Mouse (Mus musculus) lung, postnatal 36 days (tissue): ENCODE results near the gene Eif3k.

Experiments used
- DNase-seq: peaks from one replicate; pipeline ENCODE4 v3.0.0; 2022; ENCODE audit warnings: mixed read lengths

The Eif3k gene

DNA sequence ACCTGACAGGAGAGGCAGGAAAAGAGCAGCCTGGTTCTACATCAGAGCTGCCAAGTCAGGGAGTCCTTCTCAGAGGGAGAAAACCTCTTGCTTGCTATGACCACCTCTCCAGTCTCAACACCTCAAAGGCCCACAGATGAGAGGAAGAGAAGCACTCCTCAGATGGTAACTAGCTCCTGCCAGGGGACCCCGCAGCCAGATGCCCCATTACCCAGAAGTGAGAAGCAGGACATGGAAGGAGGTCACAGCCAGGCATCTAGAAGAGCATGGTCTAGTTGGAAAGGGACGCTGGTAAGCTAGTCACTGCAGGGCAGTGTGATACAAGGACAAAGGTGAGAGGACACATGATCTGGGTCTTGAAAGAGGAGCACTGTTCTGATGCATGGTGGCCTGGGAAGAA is 47.8 kb downstream of the Eif3k start:
- DNase-seq, result no peak

DNA sequence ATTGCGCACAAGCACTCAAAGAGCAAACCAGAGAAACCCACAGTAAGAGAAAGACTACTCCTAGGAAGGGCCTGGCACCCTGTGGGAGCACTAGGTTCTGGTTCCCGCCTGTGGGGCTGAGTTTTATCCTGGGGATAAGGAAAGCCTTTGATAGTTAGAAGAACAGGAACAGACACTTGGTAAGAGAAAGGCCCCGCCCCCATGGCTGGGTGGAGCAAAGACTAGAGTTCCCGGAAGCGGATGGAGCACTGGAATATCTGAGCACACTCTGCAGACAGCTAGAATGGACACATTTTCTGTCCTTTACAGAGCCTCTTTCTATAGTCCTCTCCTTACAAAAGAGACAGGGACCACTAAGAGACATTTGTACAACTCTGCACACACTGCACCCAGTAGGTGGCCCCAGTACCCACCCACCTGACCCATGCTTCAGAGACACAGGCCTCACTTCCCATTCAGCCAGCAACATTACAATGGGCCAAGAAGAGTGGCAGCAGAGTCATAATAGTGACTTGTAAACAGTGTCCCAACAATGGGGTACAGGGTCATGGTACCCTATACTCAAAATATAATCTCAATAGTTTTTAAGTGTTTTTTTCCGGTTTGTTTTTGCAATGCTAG is 49.1 kb downstream of the Eif3k start:
- peak; percentile 83 for DNase-seq

DNA sequence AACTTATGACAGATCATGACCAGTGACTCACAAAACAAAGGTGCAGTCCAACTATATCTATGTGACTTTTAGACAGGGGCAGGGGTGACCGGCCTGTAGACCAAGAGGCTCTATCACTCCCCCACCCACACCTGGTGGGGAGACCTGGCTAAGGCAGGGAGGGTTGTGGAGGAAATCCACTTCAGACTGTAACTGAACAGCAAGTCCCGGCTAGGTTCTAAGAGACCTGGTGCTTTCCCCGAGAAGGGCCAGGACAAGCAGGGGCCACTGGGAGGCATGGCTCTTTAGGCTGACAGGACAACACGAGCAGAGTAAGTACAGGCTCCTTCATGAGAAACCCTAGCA is 50.0 kb downstream of the Eif3k start:
- DNase-seq, result peak; percentile 52

DNA sequence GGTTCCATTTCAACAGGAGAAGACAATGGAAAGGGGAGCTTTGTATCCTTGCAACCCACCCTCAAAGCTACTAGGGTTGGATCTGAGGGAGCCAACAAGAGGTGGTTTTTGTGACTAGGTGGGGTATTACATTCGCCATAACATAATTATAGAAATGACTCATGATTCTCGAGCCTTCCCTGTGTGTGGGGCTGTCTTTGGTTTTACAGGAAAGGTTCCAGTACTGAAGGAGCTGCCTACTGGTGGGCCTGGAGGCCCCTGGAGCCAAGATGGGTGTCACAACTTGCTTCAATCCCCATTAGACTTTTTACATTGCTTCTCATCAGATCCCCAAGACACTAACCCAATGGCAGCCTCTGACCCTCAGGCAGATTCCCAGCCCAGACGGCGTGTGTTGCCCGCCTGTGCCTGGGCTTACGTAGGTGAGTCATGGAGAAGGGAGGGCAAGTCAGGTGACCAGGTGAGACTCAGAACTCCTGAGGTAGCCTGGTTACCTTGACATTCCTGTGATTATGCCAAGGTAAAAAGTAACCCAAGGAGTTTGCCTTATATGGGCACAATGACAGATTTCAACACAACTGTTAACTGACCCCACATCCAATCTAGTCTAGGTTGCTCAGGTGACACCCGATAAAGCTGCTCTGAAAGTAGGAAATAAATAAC is 50.5 kb downstream of the Eif3k start:
- DNase-seq, result peak; percentile 81

DNA sequence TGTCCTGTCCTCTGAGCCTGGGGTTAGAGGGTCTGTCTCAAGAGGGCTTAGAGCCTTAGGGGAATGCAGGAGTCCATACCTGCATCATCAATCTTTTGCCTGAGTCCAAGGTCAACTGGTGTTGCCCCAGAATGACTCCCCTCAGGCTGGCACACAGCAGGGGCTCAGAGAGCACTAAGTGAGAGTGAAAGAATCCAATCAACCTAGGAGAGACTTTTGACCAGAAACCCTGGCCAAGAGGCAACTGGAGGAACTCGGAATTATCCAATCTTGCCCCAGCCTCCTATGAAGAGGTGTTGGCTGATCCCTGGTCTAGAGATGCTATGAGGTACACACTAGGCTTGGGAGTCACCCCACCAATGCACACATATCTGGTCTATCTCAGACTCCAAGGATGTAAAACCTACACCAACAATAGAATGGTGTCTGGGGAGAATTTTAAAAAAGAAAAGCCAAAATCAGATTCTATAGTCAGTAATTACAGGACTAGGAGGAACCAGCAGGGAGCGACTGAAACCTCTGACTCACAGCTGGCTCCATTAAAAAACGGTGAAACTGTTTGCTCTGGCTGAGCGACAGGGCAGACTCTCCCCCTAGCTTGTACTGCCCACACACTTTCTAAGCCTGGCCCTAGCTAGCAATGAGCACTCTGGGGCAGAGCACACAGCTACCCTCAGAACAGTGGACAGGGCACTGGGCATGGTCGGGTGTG is 51.2 kb downstream of the Eif3k start:
- peak; percentile 51 for DNase-seq

DNA sequence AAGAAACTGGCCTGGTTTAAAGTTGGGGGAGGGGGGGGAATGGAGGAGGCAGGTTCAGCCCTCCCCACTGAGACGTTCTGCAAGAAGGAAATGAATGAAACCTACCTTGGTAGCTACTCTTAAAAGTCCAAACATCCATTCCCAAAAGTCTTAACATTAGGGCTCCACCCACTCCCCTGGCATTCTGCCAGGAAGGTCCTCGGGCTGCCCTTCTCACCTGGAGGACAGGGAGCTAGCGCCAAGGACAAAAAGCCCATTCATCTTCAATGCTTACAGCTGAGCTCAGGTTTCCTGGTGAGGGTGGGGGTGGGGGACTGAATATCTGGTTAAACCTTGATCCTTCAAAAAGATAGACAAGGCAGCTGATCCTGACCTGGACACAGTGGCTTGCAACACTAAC is 52.3 kb downstream of the Eif3k start:
- DNase-seq, result peak; percentile 74

DNA sequence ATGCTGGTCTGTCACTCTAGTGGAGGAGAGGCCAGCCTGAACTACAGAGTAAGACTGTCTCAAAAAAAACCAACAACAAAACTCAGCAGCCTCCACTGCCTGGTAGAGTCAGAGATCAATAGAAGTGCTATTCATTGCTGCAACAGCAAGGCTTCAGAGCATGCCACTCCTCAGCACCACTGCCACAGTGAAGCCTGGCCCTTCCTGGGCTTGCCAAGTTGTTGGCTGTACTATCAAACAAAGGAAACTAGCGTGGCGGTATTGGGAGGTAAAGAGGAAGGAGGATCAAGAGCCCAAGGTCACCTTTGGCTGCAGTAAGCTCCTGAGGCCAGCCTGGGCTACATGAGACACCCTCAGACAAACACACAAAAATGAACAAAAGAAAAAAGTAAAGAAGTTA is 55.5 kb downstream of the Eif3k start:
- no peak for DNase-seq

DNA sequence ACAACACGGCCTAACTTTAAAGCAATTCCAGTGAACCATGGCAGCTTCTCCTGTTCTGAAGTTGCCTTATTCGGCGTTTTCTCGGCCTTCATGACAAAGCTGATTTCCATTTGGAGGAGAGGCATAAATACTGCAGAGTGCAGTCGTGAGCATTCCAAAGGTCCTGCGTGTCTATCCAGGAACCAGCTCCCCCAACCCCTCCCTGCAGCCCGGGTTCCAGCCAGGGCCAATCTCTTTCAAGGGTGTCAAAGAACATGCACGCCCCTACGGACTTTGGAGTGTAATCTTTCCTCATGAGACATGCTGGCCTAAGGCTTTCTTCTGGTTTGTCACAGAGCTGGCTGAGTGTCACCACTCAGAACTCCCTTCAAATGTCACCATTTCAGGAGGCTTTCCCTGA is 56.3 kb downstream of the Eif3k start:
- peak; percentile 80 for DNase-seq

DNA sequence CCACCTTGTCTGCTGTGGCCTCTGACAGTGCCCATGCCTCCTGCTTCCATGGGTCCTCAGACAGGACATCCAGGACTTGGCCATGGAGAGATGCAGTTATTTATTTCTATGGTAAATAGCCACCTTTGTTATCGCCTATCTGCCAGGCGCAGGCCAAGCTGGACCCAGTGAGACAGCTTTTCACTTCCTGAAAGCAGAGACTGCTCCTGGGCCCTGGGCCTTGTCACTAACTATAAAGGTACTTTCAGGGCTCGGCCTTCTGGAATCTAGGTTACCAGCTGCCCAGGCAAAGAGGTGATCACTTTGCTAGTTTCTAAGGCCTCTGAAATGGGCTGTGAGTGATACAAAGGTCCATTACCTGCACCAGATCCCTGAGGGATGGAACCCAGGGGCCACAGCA is 56.9 kb downstream of the Eif3k start:
- DNase-seq, result no peak

DNA sequence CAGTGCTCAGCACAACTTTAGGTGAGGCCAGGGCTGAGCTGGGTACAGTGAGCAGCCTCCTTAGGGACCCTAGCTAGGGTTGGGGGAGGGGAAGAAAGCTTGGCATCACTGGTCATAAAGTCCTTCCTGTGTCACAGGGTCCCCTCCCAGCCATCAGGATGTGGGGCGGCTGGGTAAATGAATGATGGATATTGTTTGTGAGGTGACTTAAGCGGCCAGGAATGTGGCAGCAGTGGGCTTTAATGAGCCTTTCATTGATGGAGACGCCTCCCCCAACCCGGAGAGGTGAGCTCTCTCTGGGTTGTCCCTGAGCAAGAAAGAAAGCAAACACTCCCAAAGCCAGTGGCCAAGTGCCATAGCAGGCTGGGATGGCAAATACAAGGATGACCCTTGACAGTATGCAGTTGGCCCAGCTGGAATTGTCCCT is 57.8 kb downstream of the Eif3k start:
- DNase-seq, result peak; percentile 70

DNA sequence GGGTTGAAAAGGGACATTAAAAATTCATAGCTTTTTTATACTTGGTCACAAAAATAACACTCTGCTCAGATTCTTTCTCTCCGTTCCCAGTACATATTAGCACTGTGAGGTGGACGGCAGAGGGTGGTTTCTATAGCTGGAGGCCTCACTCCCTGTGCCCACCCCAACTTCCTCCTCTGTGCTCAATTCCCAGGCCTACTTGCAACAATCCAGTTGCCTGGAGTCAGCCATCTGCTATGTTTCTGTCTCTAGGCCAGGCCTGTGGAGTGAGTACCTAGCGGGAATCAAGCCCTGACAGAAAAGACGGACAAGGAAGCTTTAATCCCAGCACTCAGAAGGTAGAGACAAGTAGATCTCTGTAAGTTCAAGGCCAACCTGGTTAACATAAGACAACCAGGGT is 59.1 kb downstream of the Eif3k start:
- no peak for DNase-seq

DNA sequence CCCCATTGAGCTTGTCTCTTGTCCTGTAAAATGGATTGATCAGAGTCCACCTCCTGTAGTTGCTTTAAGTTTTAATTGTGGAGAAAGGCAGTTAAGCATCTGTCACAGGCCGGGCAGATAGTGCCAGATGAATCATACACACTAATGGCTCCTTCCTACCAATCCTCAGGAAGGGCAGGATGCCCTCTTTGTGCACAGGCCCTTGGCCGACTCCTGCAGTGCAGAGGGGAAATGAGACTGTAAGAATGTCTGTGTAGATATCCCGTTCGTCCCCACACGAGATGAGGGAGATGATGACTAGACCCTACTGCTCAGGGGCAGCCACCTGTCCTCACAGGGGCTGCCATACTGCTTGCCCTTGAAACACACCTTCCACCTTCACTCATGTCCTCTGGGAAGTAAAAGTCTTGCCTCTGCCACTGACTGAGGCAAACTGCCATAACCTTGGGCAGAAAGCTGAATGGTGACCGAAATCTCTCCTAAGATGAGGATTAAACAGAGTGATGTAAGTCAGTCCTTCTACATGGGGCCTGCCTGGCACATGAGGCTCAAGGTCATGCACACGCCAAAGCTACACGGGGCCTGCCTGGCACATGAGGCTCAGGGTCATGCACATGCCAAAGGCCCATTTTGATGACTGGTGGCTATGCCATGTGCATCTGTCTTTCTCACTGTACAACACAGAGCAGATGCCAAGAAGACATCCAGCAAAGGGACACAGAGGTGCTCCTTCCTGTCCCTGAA is 59.8 kb downstream of the Eif3k start:
- no peak for DNase-seq
